Mouse (Mus musculus) lung, adult 2 months (tissue): ENCODE measurements around the gene Rftn1.

ENCODE experiments used
- CTCF ChIP-seq: fragments of 200-500 bp; IDR thresholded peaks from 2 replicates; pipeline ENCODE4 v1.5.1; 2011; ENCODE audit warnings: mild to moderate bottlenecking, low read length, control low read depth; ENCODE audit not compliant: insufficient read depth
- POLR2A ChIP-seq: fragments of 200-500 bp; IDR thresholded peaks from 2 replicates; pipeline ENCODE4 v1.6.1; 2011; ENCODE audit warnings: low read depth, mild to moderate bottlenecking, control low read depth, low read length, borderline replicate concordance; ENCODE audit errors: extremely low read depth

DNA sequence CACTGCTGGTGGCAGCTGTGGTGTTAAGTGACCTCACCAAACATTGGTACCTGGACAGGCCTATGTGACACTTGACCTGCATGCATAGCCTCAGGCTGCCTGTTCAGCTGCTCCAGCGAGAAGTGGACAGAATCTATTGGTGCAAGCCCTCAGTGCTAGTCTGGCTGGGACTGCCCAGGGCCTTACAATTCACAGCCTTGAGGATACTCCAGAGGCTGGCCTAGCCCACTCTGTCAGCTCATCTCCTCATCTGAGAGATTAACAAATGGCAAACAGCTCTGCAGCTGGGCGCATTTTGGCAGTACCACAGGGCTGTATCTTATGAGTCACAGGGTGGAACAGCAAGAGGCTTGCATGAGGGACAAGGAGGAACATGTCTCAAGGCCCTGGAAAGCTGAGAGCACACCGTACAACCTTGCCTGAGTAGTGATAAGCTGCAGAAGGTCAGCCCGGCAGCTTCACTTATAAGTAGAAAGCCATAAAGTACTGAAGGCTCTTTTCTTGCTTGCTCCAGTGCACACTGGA is 210.7 kb downstream of the Rftn1 start:
- no peak for TF ChIP-seq POLR2A
- no peak for TF ChIP-seq CTCF
